Mouse (Mus musculus): ENCODE results near the gene Gm20708. TPM values are rescaled to one million over a fixed set of nuclear protein-coding genes. Genes with fewer than 3 reads are reported as not detected.
A peak's percentile ranks its signal among the peaks of the same experiment; 100 is the strongest.
"Not testable (repeated sequence)": the region's sequence is repeated elsewhere in the genome, so short reads cannot be mapped to it uniquely, and the experiment has no call there.

Gm20708 gene
- polyA plus RNA-seq, 1 experiment from 2014 or later: 0.26 TPM

DNA sequence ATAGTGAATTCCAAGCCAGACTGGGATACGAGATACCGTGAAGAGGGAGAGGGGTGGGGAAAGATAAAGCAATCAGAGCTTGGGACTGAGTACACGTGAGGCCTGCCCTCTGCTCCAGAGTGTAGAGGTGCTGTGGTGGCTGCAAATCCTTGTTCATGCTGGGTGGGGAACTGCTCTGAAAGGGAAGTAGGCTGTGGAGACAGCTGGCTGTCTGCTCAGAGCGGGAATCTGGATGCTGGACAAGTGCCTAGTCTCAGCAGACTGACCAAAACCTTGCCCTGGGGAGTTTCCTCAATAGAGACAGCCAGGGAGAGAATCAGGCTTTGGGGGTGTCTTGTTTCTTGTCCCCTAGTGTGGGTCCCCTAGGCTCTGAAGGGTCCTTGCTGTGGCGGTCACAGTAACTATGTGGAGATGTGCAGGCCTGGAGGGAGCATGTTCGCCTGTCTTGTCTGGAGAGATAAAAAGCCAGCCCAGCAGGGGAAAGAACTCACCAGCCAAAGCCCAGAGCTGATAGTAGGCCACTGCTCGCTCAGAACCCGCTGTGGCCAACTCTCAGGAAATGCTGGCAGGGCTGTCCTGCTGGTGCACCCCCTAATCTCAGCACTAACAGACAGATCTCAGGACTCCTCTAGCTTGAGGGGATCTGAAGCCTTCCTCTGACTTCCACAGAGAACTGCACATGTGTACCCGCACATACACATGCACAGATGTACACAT lies 19.6 kb downstream of the Gm20708 start:
- peaks cover 57% of the 10 kb centered on the region for H3K4me1 ChIP-seq (replicated peaks)
- H3K27me3 ChIP-seq (replicated peaks): no peaks in the 10 kb centered on the region
- no peaks in the 10 kb centered on the region for H3K9me3 ChIP-seq
- H3K4me2 ChIP-seq (replicated peaks): peak overlapping the region; percentile 30
- no peak overlapping the region for H3K4me3 ChIP-seq (replicated peaks)
- H3K36me3 ChIP-seq: no peaks in the 10 kb centered on the region
- peak; percentile 54 for ATAC-seq
- peak overlapping the region; percentile 94 for H3K27ac ChIP-seq
- H3K9ac ChIP-seq: 0 out of 2 replicates have a peak overlapping the region, but pooled peaks have one; percentile 6
- 34% methylated on average over 9 of the region's 9 CpGs for WGBS

DNA sequence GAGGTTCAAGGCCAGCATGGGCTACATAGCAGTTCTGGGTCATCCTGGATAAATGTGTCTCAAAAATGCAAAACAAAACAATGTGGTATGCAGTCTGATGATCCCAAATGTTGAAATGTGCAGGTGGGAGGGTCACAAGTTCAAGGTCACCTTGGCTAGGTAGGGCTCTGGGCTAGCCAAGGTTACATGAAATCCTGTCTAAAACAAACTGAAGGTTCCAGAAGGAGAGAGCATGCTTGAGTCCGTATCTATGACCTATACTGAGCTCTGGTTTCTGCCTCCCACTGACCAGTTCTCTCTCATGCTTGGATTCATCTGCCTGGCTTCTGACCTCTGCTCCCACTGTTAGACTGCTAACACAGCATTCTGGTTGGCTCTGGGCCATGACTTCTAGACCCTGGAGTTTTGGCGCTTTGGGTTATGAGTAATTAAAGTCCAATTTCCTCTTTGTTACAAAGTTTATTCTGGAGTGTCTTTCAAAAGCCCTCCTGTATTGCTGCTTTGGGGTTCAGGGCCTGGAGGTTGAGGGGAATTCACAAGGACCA lies 20.3 kb downstream of the Gm20708 start:
- Histone ChIP-seq H3K27ac (peak overlapping the region; percentile 94), H3K27me3 (replicated peaks) (no peaks in the 10 kb centered on the region), H3K9ac (peak overlapping the region; percentile 6; the same call in 1 of the 2 replicates), H3K9me3 (no peaks in the 10 kb centered on the region), H3K36me3 (no peaks in the 10 kb centered on the region), H3K4me3 (replicated peaks) (no peak overlapping the region), H3K4me1 (replicated peaks) (peaks cover 56% of the 10 kb centered on the region), H3K4me2 (replicated peaks) (no peak overlapping the region)
- ATAC-seq: no peak
- WGBS: 44% methylated on average over 2 of the region's 2 CpGs

DNA sequence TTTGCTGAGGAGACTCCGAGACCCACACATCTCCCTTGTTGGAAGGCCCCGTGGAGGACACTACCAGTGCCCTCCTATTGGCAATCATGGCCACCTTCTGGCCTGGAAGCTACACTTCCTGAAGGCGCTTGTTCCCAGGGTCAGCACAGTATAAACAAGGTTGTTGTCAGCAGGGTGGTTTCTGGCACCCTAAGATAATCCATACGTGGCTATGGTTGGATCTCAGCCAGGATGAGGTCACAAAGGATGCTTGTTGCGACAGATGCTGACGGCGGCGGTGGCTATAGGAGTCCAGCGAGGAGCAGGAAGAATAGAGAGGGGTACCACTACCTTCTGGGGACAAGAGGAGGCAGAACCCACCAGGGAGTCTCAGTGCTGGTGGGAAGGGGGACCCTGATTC lies 20.9 kb downstream of the Gm20708 start:
- ATAC-seq: no peak
- Histone ChIP-seq H3K4me3 (replicated peaks) (no peak overlapping the region), H3K4me1 (replicated peaks) (peaks cover 60% of the 10 kb centered on the region), H3K27ac (peak overlapping the region; percentile 94), H3K36me3 (no peaks in the 10 kb centered on the region), H3K9me3 (no peaks in the 10 kb centered on the region), H3K4me2 (replicated peaks) (no peak overlapping the region), H3K27me3 (replicated peaks) (no peaks in the 10 kb centered on the region), H3K9ac (no peak overlapping the region)
- WGBS: 56% methylated on average over 9 of the region's 9 CpGs

DNA sequence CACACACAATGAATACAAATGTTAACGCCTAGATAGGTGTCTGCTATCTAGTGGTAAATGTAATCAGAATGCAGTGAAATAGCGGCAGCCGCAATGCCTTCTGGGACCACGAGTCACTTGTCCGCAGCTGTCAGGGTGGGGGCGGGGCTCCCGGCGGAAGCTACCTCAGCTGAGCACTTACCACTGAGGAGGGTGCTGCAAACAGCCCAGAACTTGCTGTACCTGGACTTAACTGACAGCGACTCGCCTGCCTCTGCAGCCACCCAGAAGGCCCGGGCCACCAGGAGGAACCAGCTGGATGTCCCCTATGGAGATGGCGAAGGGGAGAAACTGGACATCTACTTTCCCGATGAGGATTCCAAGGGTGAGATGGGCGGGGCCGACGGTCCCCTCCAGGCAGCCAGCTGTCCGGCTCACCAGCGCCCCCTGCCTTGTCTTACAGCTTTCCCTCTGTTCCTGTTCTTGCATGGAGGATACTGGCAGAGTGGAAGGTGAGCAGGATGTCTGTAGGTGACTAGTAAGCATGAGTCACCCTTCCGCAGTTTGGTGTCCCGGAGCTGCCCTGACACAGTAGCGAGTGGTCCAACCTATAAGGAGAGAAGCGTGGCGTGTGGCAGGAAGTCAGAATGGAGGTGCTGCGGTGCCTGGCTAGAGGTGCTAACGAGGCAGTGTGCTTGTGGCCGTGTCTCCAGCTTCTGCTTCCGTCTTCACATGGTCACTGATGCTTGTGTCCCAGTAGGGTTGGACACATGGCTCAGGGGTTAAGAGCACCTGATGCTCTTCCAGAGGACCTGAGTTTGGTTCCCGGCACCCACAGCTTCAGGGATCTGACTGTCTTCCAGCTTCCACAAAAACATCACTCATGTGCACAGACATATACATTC lies 22.9 kb downstream of the Gm20708 start:
- Histone ChIP-seq H3K27ac (peak overlapping the region; percentile 39), H3K9me3 (no peaks in the 10 kb centered on the region), H3K36me3 (no peaks in the 10 kb centered on the region), H3K4me3 (replicated peaks) (peak overlapping the region; percentile 23), H3K27me3 (replicated peaks) (no peaks in the 10 kb centered on the region), H3K9ac (no peak overlapping the region), H3K4me2 (replicated peaks) (peak overlapping the region; percentile 59), H3K4me1 (replicated peaks) (peaks cover 55% of the 10 kb centered on the region)
- 26% methylated on average over 28 of the region's 28 CpGs for WGBS
- ATAC-seq: peak; percentile 28; the same call in 1 of the 2 replicates

DNA sequence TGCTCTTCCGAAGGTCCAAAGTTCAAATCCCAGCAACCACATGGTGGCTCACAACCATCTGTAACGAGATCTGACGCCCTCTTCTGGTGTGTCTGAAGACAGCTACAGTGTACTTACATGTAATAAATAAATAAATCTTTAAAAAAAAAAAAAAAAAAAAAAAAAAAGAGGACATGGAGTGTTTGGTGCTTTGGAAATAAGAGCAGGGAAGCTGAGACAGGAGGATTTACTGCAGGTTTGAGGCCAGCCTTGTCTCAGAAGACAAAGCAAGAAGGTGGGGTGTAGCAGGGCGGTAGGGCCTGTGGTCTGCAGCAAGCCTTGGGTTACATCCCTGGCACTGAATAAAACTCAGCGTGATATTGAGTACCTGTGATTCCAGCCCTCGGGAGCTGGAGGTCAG lies 24.0 kb downstream of the Gm20708 start:
- not testable (repeated sequence) for H3K27me3 ChIP-seq (replicated peaks); H3K4me2 ChIP-seq (replicated peaks); ATAC-seq; H3K36me3 ChIP-seq; H3K9ac ChIP-seq; H3K9me3 ChIP-seq; H3K4me3 ChIP-seq (replicated peaks)
- H3K27ac ChIP-seq: peak overlapping the region; percentile 46
- H3K4me1 ChIP-seq (replicated peaks): peaks cover 47% of the 10 kb centered on the region
- WGBS: 62% methylated on average over 6 of the region's 6 CpGs

DNA sequence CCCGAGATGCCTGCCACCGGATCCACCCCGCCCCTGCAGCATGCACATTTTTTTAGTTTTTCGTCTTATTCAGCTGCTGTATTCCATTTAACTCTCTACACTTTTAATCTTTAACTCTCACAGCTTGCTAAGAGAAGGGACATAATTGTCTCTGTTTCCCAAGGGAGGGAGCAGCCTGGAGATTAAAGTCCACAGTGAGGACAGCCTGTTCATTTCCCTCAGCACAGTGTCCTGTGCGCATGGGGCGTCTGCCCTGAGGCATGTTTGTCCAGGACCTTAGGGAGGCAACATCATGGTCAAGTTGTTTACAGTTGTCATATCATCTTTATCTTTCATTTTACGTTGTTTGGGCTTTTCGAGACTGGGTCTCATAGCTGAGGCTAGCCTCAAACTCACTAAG lies 24.6 kb downstream of the Gm20708 start:
- Histone ChIP-seq H3K4me2 (replicated peaks) (no peak overlapping the region), H3K9me3 (no peaks in the 10 kb centered on the region), H3K4me1 (replicated peaks) (peaks cover 42% of the 10 kb centered on the region), H3K36me3 (no peaks in the 10 kb centered on the region), H3K9ac (no peak overlapping the region), H3K27me3 (replicated peaks) (no peaks in the 10 kb centered on the region), H3K27ac (peak overlapping the region; percentile 46), H3K4me3 (replicated peaks) (no peak overlapping the region)
- WGBS: 63% methylated on average over 8 of the region's 8 CpGs
- peak; percentile 34; the same call in 1 of the 2 replicates for ATAC-seq

DNA sequence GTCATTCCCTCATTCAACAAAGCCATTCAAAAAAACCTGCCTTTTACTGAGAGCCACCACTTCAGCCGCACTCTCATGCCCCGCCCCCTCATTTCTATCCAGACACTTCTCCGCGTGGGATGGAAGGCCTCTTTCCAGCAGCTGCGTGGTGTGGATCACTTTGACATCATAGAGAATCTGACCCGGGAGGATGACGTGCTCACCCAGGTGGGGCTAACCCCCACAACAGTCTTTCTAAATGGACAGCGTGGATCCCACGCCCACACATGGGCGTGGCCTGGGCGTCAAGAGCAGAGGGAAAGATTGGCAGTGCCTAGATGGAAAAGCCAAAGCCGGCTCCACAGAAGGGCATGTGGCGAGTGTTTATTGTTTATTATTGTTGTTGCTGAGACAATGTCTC lies 26.8 kb downstream of the Gm20708 start:
- WGBS: 28% methylated on average over 13 of the region's 13 CpGs
- H3K9ac ChIP-seq: no peak overlapping the region
- H3K4me2 ChIP-seq (replicated peaks): peak overlapping the region; percentile 48
- H3K4me3 ChIP-seq (replicated peaks): no peak overlapping the region
- ATAC-seq: no peak
- H3K36me3 ChIP-seq: no peaks in the 10 kb centered on the region
- H3K4me1 ChIP-seq (replicated peaks): peaks cover 31% of the 10 kb centered on the region
- no peak overlapping the region for H3K27ac ChIP-seq
- no peaks in the 10 kb centered on the region for H3K9me3 ChIP-seq
- no peaks in the 10 kb centered on the region for H3K27me3 ChIP-seq (replicated peaks)

DNA sequence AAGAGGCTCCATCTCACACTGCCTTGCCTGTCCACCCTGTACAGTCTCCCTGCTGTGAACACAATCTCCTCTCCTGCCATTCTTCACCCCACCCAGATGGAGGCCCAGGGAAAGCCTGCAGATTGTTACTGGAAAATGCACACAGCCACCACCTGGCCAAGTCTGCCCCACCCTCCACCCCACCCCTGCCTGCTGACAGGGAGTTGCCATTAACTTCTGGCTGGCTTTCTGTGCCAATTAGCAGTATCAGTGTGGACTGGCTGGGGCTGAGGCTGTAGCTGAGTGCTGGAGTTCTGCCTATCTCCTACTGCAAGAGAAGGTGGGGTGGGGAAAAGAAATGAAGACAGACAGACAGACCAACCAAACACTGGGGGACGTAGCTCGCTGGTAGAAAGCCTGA lies 29.1 kb downstream of the Gm20708 start:
- H3K36me3 ChIP-seq: no peaks in the 10 kb centered on the region
- H3K4me1 ChIP-seq (replicated peaks): peaks cover 22% of the 10 kb centered on the region
- H3K27me3 ChIP-seq (replicated peaks): no peaks in the 10 kb centered on the region
- 48% methylated on average over 2 of the region's 2 CpGs for WGBS
- H3K4me2 ChIP-seq (replicated peaks): no peak overlapping the region
- no peak overlapping the region for H3K4me3 ChIP-seq (replicated peaks)
- ATAC-seq: peak; percentile 89
- peak overlapping the region; percentile 77 for H3K27ac ChIP-seq
- no peak overlapping the region for H3K9ac ChIP-seq
- H3K9me3 ChIP-seq: no peaks in the 10 kb centered on the region

DNA sequence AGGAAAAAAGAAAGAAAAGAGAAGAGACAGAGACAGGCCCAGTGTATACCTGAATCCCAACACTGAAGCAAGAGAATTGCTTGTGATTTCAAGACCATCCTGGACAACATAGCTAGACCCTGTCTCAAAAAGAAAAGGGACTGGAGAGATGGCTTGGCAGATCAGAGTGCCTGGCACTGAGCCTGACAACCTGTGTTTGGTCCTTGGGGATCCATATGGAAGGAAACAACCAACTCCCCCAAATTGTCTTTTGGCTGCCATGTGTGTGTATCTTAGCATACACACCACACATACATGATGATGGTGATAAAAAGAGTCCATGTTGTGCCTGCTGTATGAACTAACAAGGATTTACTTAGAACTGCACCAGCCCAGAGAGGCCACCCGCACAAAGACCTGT lies 29.6 kb downstream of the Gm20708 start:
- Histone ChIP-seq H3K36me3 (no peaks in the 10 kb centered on the region), H3K9me3 (no peaks in the 10 kb centered on the region), H3K9ac (no peak overlapping the region), H3K27ac (peak overlapping the region; percentile 77), H3K4me1 (replicated peaks) (peaks cover 22% of the 10 kb centered on the region), H3K4me2 (replicated peaks) (no peak overlapping the region), H3K27me3 (replicated peaks) (no peaks in the 10 kb centered on the region), H3K4me3 (replicated peaks) (no peak overlapping the region)
- no peak; the same call in 1 of the 2 replicates for ATAC-seq
- WGBS: 74% methylated on average over 1 of the region's 1 CpGs

DNA sequence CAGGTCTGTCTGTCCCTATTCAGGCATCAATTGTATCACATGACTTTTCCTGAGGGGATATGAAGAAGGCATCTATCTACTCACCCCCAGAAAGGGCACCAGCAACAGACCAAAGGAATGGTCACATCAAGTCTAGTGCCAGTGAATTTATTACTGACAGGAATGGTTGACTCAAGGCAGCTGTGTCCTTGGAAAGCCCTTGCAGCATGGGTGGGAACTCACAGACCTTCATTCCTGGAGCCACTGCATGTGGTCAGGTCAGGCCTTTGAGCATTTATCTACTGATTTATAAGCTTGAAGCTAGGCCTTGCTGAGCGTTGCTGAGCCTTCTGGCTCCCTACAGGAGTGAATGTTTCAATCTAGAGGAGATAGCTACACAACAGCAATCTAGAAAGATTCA lies 31.4 kb downstream of the Gm20708 start:
- H3K9me3 ChIP-seq: no peaks in the 10 kb centered on the region
- H3K4me2 ChIP-seq (replicated peaks): no peak overlapping the region
- H3K27me3 ChIP-seq (replicated peaks): no peaks in the 10 kb centered on the region
- no peaks in the 10 kb centered on the region for H3K36me3 ChIP-seq
- H3K4me1 ChIP-seq (replicated peaks): peaks cover 14% of the 10 kb centered on the region; the same call in 1 of the 2 replicates
- 38% methylated on average over 1 of the region's 1 CpGs for WGBS
- H3K9ac ChIP-seq: no peak overlapping the region
- no peak for ATAC-seq
- H3K27ac ChIP-seq: no peak overlapping the region
- no peak overlapping the region for H3K4me3 ChIP-seq (replicated peaks)

DNA sequence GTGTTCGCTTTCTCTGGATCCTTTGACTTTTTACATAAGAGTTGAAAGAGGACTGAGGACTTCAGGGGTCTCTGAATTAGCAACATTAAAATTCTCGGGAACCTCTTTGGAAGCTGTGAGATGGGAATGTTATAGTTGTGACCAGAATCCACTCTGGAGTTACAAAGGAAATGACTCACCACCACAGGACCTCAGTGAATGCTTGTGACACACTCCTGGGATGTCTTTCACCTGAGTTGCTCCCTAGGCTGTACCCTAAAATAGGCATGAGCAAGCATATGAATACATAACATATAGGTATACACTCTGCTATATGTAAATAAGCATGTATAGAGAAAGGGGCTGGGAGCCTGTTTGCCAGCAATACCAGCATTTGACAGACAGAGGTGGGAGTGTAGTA lies 34.0 kb downstream of the Gm20708 start:
- H3K27ac ChIP-seq: no peak overlapping the region
- 91% methylated on average over 2 of the region's 2 CpGs for WGBS
- no peak overlapping the region for H3K9ac ChIP-seq
- ATAC-seq: no peak
- H3K27me3 ChIP-seq (replicated peaks): no peaks in the 10 kb centered on the region
- H3K4me2 ChIP-seq (replicated peaks): no peak overlapping the region
- peaks cover 20% of the 10 kb centered on the region for H3K4me1 ChIP-seq (replicated peaks)
- H3K9me3 ChIP-seq: no peaks in the 10 kb centered on the region
- no peaks in the 10 kb centered on the region for H3K36me3 ChIP-seq
- H3K4me3 ChIP-seq (replicated peaks): no peak overlapping the region

DNA sequence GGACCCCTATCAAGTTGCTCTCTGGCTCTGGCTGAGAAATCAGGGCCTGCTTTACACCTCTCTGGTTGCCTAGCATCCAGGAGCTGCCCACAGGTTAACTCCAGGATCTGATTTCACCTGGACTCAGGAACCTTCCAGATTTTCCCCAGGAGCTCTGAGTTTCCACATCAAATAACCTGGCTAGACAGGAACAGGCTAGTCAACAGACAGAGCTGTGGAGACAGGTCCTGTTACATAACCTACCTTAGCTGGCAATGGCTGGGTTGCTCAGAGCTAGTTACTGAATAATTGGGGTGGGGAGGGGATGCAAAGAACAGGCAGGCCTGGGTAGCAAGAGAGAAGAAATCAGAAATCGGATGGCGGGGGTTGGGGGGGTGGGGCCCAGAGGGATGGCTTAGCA lies 35.5 kb downstream of the Gm20708 start:
- Histone ChIP-seq H3K27ac (no peak overlapping the region), H3K4me1 (replicated peaks) (peaks cover 18% of the 10 kb centered on the region), H3K9ac (no peak overlapping the region), H3K27me3 (replicated peaks) (no peaks in the 10 kb centered on the region), H3K4me3 (replicated peaks) (no peak overlapping the region), H3K9me3 (no peaks in the 10 kb centered on the region), H3K36me3 (no peaks in the 10 kb centered on the region), H3K4me2 (replicated peaks) (no peak overlapping the region)
- 65% methylated on average over 2 of the region's 2 CpGs for WGBS
- no peak for ATAC-seq

All from intestine, embryonic 15.5 days (tissue).